In genomic region chr4:136980921-136981320, GRCm38 (mm10) we compare ENCODE assay signal across 12 mouse cellular contexts. TPM values are rescaled to one million over a fixed set of nuclear protein-coding genes. Genes with fewer than 3 reads are reported as not detected.
A peak's percentile ranks its signal among the peaks of the same experiment; 100 is the strongest.
DNase-seq lines count a peak whose midpoint lies in the region; ATAC-seq and TF ChIP-seq lines count a peak whose summit lies in the region.
"Had no signal": no experiment of that assay in that cellular context is flagged by ENCODE, and none has a peak within 500 bp of the region (broad histone marks: within the 10 kb centered on the region; RNA-seq: fewer than 3 reads in every experiment).

No protein-coding gene starts in this region.

- H3K27ac ChIP-seq in intestine, embryonic 16.5 days (ENCODE audit: low read length), result no peak overlapping the region
- no peak overlapping the region for H3K27ac ChIP-seq in intestine, postnatal 0 days (ENCODE audit: low read depth, low read length)
- H3K27ac ChIP-seq: limb, embryonic 15.5 days had no signal

- H3K4me1 ChIP-seq in intestine, embryonic 16.5 days (ENCODE audit: control insufficient read depth, insufficient read depth, low read length), result peaks cover 3% of the 10 kb centered on the region; the same call in 1 of the 2 replicates
- H3K4me1 ChIP-seq in intestine, postnatal 0 days (replicated peaks; ENCODE audit: control insufficient read depth, insufficient read depth, low read length), result no peaks in the 10 kb centered on the region

- H3K4me2 ChIP-seq in intestine, embryonic 16.5 days (ENCODE audit: low read depth, low read length), result no peak overlapping the region
- H3K4me2 ChIP-seq in intestine, postnatal 0 days (replicated peaks; ENCODE audit: low read depth), result no peak overlapping the region
- H3K4me2 ChIP-seq: heart, embryonic 11.5 days; limb, embryonic 15.5 days had no signal

- H3K9ac ChIP-seq in intestine, embryonic 16.5 days (ENCODE audit: low read depth, low read length), result peak overlapping the region; percentile 3; the same call in 1 of the 2 replicates
- no peak overlapping the region for H3K9ac ChIP-seq in intestine, postnatal 0 days (ENCODE audit: low read depth, low read length)
- H3K9ac ChIP-seq: limb, embryonic 15.5 days had no signal

- H3K27me3 ChIP-seq in intestine, embryonic 16.5 days (replicated peaks; ENCODE audit: control insufficient read depth, insufficient read depth, low read length), result no peaks in the 10 kb centered on the region; the same call in 1 of the 2 replicates
- H3K27me3 ChIP-seq in intestine, postnatal 0 days (replicated peaks; ENCODE audit: control insufficient read depth, insufficient read depth, low read length), result no peaks in the 10 kb centered on the region

- no peaks in the 10 kb centered on the region for H3K9me3 ChIP-seq in intestine, embryonic 16.5 days (ENCODE audit: control insufficient read depth, low read length)
- H3K9me3 ChIP-seq in intestine, postnatal 0 days (ENCODE audit: control insufficient read depth), result no peaks in the 10 kb centered on the region
- H3K9me3 ChIP-seq: limb, embryonic 15.5 days had no signal

- peak; percentile 30 for DNase-seq in adrenal gland, adult 2 months
- DNase-seq in adrenal gland, postnatal 25 days, result no peak
- DNase-seq in MN1 (ENCODE audit: low spot score), result peak; percentile 60
- peak; percentile 46 to 55 for DNase-seq in cerebellum, postnatal 36 days
- no peak for DNase-seq in heart, adult 8-10 months (ENCODE audit: low spot score)
- DNase-seq in embryo, embryonic 11 days, result no peak
- DNase-seq: thymus, adult 18-20 months had no signal

- no peak overlapping the region for H3K4me3 ChIP-seq in intestine, embryonic 16.5 days (ENCODE audit: low read length)
- no peak overlapping the region for H3K4me3 ChIP-seq in intestine, postnatal 0 days (ENCODE audit: low read depth, low read length)
- H3K4me3 ChIP-seq: limb, embryonic 15.5 days had no signal

- no peak for TF ChIP-seq CTCF in intestine, postnatal 0 days (IDR thresholded peaks at IDR 0.05; ENCODE audit: low read depth)

- no peak for ATAC-seq in intestine, embryonic 16.5 days
- no peak for ATAC-seq in intestine, postnatal 0 days

- 80% methylated on average over 4 of the region's 4 CpGs for WGBS in intestine, embryonic 16.5 days
- 74% methylated on average over 4 of the region's 4 CpGs for WGBS in intestine, postnatal 0 days

- H3K36me3 ChIP-seq in intestine, embryonic 16.5 days (ENCODE audit: control insufficient read depth, insufficient read depth, low read length), result no peaks in the 10 kb centered on the region
- H3K36me3 ChIP-seq in intestine, postnatal 0 days (ENCODE audit: control insufficient read depth, insufficient read depth), result peaks cover 21% of the 10 kb centered on the region

RNA-seq across cellular contexts. Expression of gene Epha8, which starts 24.3 kb away (rescaled TPM):
- total RNA-seq in adrenal gland, adult 2 months (2021), result under 1 TPM; 0.12 to 0.55 TPM
- polyA plus RNA-seq in adrenal gland, adult 2 months (2012; rRNA removed), result 0.48 and 0.49 TPM in 2 replicates
- 0.33 and 0.43 TPM in 2 replicates for total RNA-seq in adrenal gland, postnatal 25 days (2021)
- 0.33 and 0.54 TPM in 2 replicates for polyA plus RNA-seq in intestine, embryonic 16.5 days (2015; fragmentation: Nextera tagmentation; extraction: Ambion mirVana)
- 0.10 and 0.14 TPM in 2 replicates for polyA plus RNA-seq in intestine, postnatal 0 days (2015; fragmentation: Nextera tagmentation; extraction: Ambion mirVana)
- under 1 TPM in 1 of 4 experiments, not detected in 3; 0.13 TPM for total RNA-seq in heart, adult 8-10 months (2022)
- polyA plus RNA-seq: heart, embryonic 11.5 days; lung, embryonic 16.5 days had no signal

Comparison
In these comparisons a context has a peak if more than half of its experiments do, and no peak if none do; other contexts are left out.
1. DNase-seq: peak in adrenal gland, adult 2 months (single experiment), MN1 (single experiment) and cerebellum, postnatal 36 days (2 of 2); none in adrenal gland, postnatal 25 days (single experiment), heart, adult 8-10 months (single experiment) and embryo, embryonic 11 days (single experiment).